Mouse (Mus musculus) hindbrain, embryonic 12.5 days (tissue): ENCODE measurements at regions not wholly inside any gene's neighbourhood (a gene's known extent, or its start where the extent isn't known, plus 50 kb on each side); places are given as distances from the start of the nearest gene placed in this dataset.

Experiments
- ATAC-seq: fragments of 200-750 bp; cut with Nextera tagmentation; 2 replicates; pipeline ENCODE4 v1.8.0; 2017; ENCODE audit warnings: moderate TSS enrichment; ENCODE audit not compliant: low FRiP score
- H3K27ac ChIP-seq: fragments of 300-500 bp; sonication (generic); 2 replicates; pipeline ENCODE4 v1.5.1; 2016; ENCODE audit warnings: mild to moderate bottlenecking
- H3K27me3 ChIP-seq: fragments of 300-500 bp; sonication (generic); 2 replicates; pipeline ENCODE4 v1.6.1; 2016; ENCODE audit warnings: mild to moderate bottlenecking
- H3K36me3 ChIP-seq: fragments of 300-500 bp; sonication (generic); 2 replicates; pipeline ENCODE4 v1.6.1; 2016; ENCODE audit warnings: mild to moderate bottlenecking
- H3K4me1 ChIP-seq: fragments of 300-500 bp; sonication (generic); 2 replicates; pipeline ENCODE4 v1.6.1; 2016
- H3K4me2 ChIP-seq: fragments of 300-500 bp; sonication (generic); replicated peaks from 2 replicates; pipeline ENCODE4 v1.6.1; 2016; ENCODE audit warnings: mild to moderate bottlenecking
- H3K4me3 ChIP-seq: fragments of 300-500 bp; sonication (generic); 2 replicates; pipeline ENCODE4 v1.5.1; 2016; ENCODE audit warnings: mild to moderate bottlenecking
- H3K9ac ChIP-seq: fragments of 300-500 bp; sonication (generic); 2 replicates; pipeline ENCODE4 v1.6.1; 2016; ENCODE audit warnings: mild to moderate bottlenecking, moderate library complexity
- H3K9me3 ChIP-seq: fragments of 300-500 bp; sonication (generic); replicated peaks from 2 replicates; pipeline ENCODE4 v1.6.1; 2016; ENCODE audit warnings: mild to moderate bottlenecking
- WGBS: fragments of 180-500 bp; shearing (Covaris S2); methylation state at CpG from one replicate; pipeline ENCODE4 v1.1.7; 2016; 5-methylcytosine and 5-hydroxymethylcytosine counted together

- Histone ChIP-seq H3K4me2 (no peak overlapping the region), H3K4me3 (no peak overlapping the region), H3K27ac (no peak overlapping the region), H3K36me3 (no peaks in the 10 kb centered on the region), H3K4me1 (peaks cover 13% of the 10 kb centered on the region), H3K9me3 (no peaks in the 10 kb centered on the region), H3K27me3 (no peaks in the 10 kb centered on the region), H3K9ac (no peak overlapping the region)
- ATAC-seq: no peak
- 65% methylated on average over 6 of the region's 6 CpGs for WGBS
Observed at GRCm38 (mm10) chr4:55928196-55928595, 395.9 kb upstream of the Klf4 start.

DNA sequence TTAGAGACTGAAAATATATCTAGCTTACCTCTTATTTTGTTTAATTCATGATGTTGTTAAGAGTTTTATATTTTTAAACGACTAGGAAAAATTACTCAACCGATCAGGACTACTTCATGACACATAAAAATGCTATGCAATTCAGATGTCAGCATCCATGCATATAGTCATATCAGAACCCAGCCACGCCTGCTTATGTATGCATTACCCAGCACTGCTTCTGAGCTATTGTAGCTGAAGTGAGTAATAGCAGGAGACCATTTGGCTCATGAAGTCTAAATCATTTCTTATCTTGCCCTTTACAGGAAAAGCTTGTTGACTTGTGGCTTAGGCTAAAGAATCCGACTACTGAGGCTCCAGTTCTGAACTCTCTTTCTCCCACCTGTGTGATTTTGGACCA lies 395.1 kb upstream of the Klf4 start:
- H3K9me3 ChIP-seq: no peaks in the 10 kb centered on the region
- no peaks in the 10 kb centered on the region for H3K36me3 ChIP-seq
- no peak overlapping the region for H3K4me2 ChIP-seq
- WGBS: 88% methylated on average over 4 of the region's 4 CpGs
- H3K4me1 ChIP-seq: peaks cover 13% of the 10 kb centered on the region
- H3K27me3 ChIP-seq: no peaks in the 10 kb centered on the region
- H3K4me3 ChIP-seq: no peak overlapping the region
- no peak overlapping the region for H3K9ac ChIP-seq
- ATAC-seq: no peak
- H3K27ac ChIP-seq: no peak overlapping the region

DNA sequence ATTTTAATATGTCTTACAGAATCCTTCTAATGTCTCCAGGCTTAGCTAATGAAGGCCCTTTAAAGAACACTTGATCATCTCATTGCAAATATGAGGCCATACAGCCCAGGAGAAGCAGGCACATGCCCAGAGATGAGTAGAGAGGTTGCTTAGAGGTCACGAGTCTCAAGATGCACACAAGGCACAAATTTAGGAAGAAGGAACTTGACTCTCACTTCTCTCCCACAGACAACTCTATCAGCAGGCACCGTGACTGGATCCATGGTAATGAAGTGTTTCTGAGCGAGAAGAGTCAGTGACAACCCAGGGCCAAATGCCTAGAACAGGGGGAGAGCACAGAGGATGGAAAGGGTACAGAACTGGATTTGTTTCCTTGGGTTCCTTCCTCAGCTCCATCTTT lies 392.7 kb upstream of the Klf4 start:
- Histone ChIP-seq H3K27ac (no peak overlapping the region), H3K27me3 (no peaks in the 10 kb centered on the region), H3K4me3 (no peak overlapping the region), H3K36me3 (no peaks in the 10 kb centered on the region), H3K4me2 (no peak overlapping the region), H3K9me3 (no peaks in the 10 kb centered on the region), H3K4me1 (peaks cover 13% of the 10 kb centered on the region), H3K9ac (no peak overlapping the region)
- ATAC-seq: no peak
- 88% methylated on average over 3 of the region's 3 CpGs for WGBS

- Histone ChIP-seq H3K27ac (no peak overlapping the region), H3K27me3 (no peaks in the 10 kb centered on the region), H3K4me2 (no peak overlapping the region), H3K9me3 (no peaks in the 10 kb centered on the region), H3K4me3 (no peak overlapping the region), H3K36me3 (no peaks in the 10 kb centered on the region), H3K9ac (no peak overlapping the region), H3K4me1 (no peaks in the 10 kb centered on the region)
- WGBS: 87% methylated on average over 4 of the region's 4 CpGs
- ATAC-seq: no peak
Observed at GRCm38 (mm10) chr4:55921217-55921616, 389.0 kb upstream of the Klf4 start.

GRCm38 (mm10) chr4:55894116-55894885 lies 362.0 kb upstream of the Klf4 start:
- WGBS: 73% methylated on average over 12 of the region's 12 CpGs
- Histone ChIP-seq H3K4me2 (no peak overlapping the region), H3K4me3 (no peak overlapping the region), H3K9me3 (no peaks in the 10 kb centered on the region), H3K27ac (no peak overlapping the region), H3K27me3 (no peaks in the 10 kb centered on the region), H3K4me1 (no peaks in the 10 kb centered on the region), H3K36me3 (no peaks in the 10 kb centered on the region), H3K9ac (no peak overlapping the region)
- no peak for ATAC-seq

DNA sequence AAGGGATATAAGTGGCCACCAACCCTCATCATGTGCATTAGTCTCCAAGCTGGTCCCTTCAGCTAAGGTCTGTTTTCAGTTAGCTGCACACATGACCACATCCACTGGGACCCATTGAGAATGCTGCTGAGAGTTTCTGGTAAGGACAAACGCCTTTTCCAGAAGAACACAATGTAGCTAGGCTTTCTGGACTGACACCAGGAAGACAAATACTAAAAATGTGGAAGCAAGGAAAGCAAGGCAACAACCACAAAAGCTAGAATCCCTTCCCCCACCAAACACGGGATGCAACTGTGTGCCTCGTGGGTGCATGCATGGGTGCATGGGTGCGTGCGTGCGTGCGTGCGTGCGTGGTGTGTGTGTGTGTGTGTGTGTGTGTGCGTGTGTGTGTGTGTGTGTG lies 359.4 kb upstream of the Klf4 start:
- H3K36me3 ChIP-seq: no peaks in the 10 kb centered on the region
- H3K9me3 ChIP-seq: no peaks in the 10 kb centered on the region
- H3K27ac ChIP-seq: no peak overlapping the region
- H3K9ac ChIP-seq: no peak overlapping the region
- 96% methylated on average over 10 of the region's 10 CpGs for WGBS
- H3K4me3 ChIP-seq: no peak overlapping the region
- no peaks in the 10 kb centered on the region for H3K27me3 ChIP-seq
- no peak for ATAC-seq
- H3K4me2 ChIP-seq: no peak overlapping the region
- no peaks in the 10 kb centered on the region for H3K4me1 ChIP-seq

GRCm38 (mm10) chr4:55887581-55887980 lies 355.3 kb upstream of the Klf4 start:
- no peak overlapping the region for H3K4me3 ChIP-seq
- H3K27me3 ChIP-seq: no peaks in the 10 kb centered on the region
- no peaks in the 10 kb centered on the region for H3K4me1 ChIP-seq
- no peak overlapping the region for H3K27ac ChIP-seq
- no peaks in the 10 kb centered on the region for H3K36me3 ChIP-seq
- no peak overlapping the region for H3K9ac ChIP-seq
- no peak overlapping the region for H3K4me2 ChIP-seq
- WGBS: 91% methylated on average over 6 of the region's 6 CpGs
- H3K9me3 ChIP-seq: no peaks in the 10 kb centered on the region
- ATAC-seq: no peak

DNA sequence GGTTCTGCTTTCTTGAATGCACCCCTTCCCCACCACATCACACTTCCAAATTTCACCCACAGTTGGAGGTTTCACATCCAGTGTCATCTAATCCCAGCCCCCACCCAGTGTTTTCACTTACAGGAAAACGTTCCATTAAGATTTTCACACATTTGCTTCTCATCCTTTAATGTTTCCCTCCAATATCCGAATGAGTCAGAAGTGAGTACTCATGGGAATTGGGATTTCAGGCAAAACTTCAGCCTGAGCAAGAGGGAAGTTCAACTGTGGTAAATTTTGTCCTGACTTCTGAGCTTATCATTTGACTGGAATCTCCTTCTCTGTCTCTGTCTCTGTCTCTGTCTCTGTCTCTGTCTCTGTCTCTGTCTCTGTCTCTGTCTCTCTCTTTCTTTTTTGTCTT lies 350.3 kb upstream of the Klf4 start:
- Histone ChIP-seq H3K4me1 (no peaks in the 10 kb centered on the region), H3K27ac (no peak overlapping the region), H3K9me3 (no peaks in the 10 kb centered on the region), H3K9ac (no peak overlapping the region), H3K36me3 (no peaks in the 10 kb centered on the region), H3K4me3 (no peak overlapping the region), H3K27me3 (no peaks in the 10 kb centered on the region), H3K4me2 (no peak overlapping the region)
- no peak for ATAC-seq
- 56% methylated on average over 2 of the region's 2 CpGs for WGBS

GRCm38 (mm10) chr4:55875304-55875703 lies 343.0 kb upstream of the Klf4 start:
- WGBS: 94% methylated on average over 12 of the region's 12 CpGs
- H3K4me3 ChIP-seq: no peak overlapping the region
- no peaks in the 10 kb centered on the region for H3K27me3 ChIP-seq
- H3K36me3 ChIP-seq: no peaks in the 10 kb centered on the region
- H3K27ac ChIP-seq: no peak overlapping the region
- H3K4me2 ChIP-seq: no peak overlapping the region
- H3K9ac ChIP-seq: no peak overlapping the region
- no peak for ATAC-seq
- H3K4me1 ChIP-seq: no peaks in the 10 kb centered on the region
- no peaks in the 10 kb centered on the region for H3K9me3 ChIP-seq

- no peak overlapping the region for H3K4me2 ChIP-seq
- no peak overlapping the region for H3K9ac ChIP-seq
- H3K9me3 ChIP-seq: no peaks in the 10 kb centered on the region
- ATAC-seq: no peak
- no peak overlapping the region for H3K27ac ChIP-seq
- no peak overlapping the region for H3K4me3 ChIP-seq
- 85% methylated on average over 7 of the region's 7 CpGs for WGBS
- no peaks in the 10 kb centered on the region for H3K36me3 ChIP-seq
- H3K4me1 ChIP-seq: no peaks in the 10 kb centered on the region
- no peaks in the 10 kb centered on the region for H3K27me3 ChIP-seq
Observed at GRCm38 (mm10) chr4:55874875-55875274, 342.6 kb upstream of the Klf4 start.

GRCm38 (mm10) chr4:55874276-55874675 lies 342.0 kb upstream of the Klf4 start:
- Histone ChIP-seq H3K4me2 (no peak overlapping the region), H3K36me3 (no peaks in the 10 kb centered on the region), H3K9me3 (no peaks in the 10 kb centered on the region), H3K4me3 (no peak overlapping the region), H3K27ac (no peak overlapping the region), H3K4me1 (no peaks in the 10 kb centered on the region), H3K9ac (no peak overlapping the region), H3K27me3 (no peaks in the 10 kb centered on the region)
- 90% methylated on average over 4 of the region's 4 CpGs for WGBS
- ATAC-seq: no peak

GRCm38 (mm10) chr4:55860055-55860454 lies 327.8 kb upstream of the Klf4 start:
- H3K27me3 ChIP-seq: no peaks in the 10 kb centered on the region
- 64% methylated on average over 2 of the region's 2 CpGs for WGBS
- no peaks in the 10 kb centered on the region for H3K4me1 ChIP-seq
- H3K36me3 ChIP-seq: no peaks in the 10 kb centered on the region
- no peak overlapping the region for H3K4me3 ChIP-seq
- H3K9me3 ChIP-seq: no peaks in the 10 kb centered on the region
- ATAC-seq: no peak
- no peak overlapping the region for H3K4me2 ChIP-seq
- no peak overlapping the region for H3K27ac ChIP-seq
- H3K9ac ChIP-seq: no peak overlapping the region

GRCm38 (mm10) chr4:55859211-55859761 lies 327.0 kb upstream of the Klf4 start:
- Histone ChIP-seq H3K27ac (no peak overlapping the region), H3K9me3 (no peaks in the 10 kb centered on the region), H3K9ac (no peak overlapping the region), H3K27me3 (no peaks in the 10 kb centered on the region), H3K4me1 (no peaks in the 10 kb centered on the region), H3K4me3 (no peak overlapping the region), H3K4me2 (no peak overlapping the region), H3K36me3 (no peaks in the 10 kb centered on the region)
- WGBS: 75% methylated on average over 2 of the region's 2 CpGs
- ATAC-seq: no peak
